Mouse (Mus musculus): Measurements from ENCODE around the gene Tspan4. TPM values are rescaled to one million over a fixed set of nuclear protein-coding genes. Genes with fewer than 3 reads are reported as not detected.
A peak's percentile ranks its signal among the peaks of the same experiment; 100 is the strongest.

The Tspan4 gene
- 32.6 and 34.2 TPM in 2 replicates for polyA plus RNA-seq (2016; fragmentation: Nextera tagmentation; extraction: Ambion mirVana)

- H3K4me1 ChIP-seq = peaks cover 46% of the 10 kb centered on the region
- WGBS = under 1% methylated on average over 87 of the region's 87 CpGs
Observed at GRCm38 (mm10) chr7:141475011-141475804, at the start of gene Tspan4, which contains the start of gene Polr2l. Gene Tspan4, plus strand, starts transcription at chr7:141475240. Gene Polr2l, minus strand, starts transcription at chr7:141475132.

GRCm38 (mm10) chr7:141426948-141427730 lies 47.9 kb upstream of the Tspan4 start:
- DNase-seq (ENCODE audit: low spot score) = no peak
- peaks cover 23% of the 10 kb centered on the region for H3K36me3 ChIP-seq (replicated peaks)
- WGBS = 83% methylated on average over 12 of the region's 12 CpGs

More at GRCm38 (mm10) chr7:141475011-141475804, at the start of gene Tspan4, which contains the start of gene Polr2l:
- peak within 1 kb of the TSS; percentile 98 for H3K27ac ChIP-seq (replicated peaks)
- H3K36me3 ChIP-seq (replicated peaks) = peaks cover 27% of the 10 kb centered on the region
- H3K27me3 ChIP-seq (replicated peaks; ENCODE audit: low read depth, poor library complexity, severe bottlenecking) = peaks cover 8% of the 10 kb centered on the region
- no peaks in the 10 kb centered on the region for H3K9me3 ChIP-seq
- DNase-seq (ENCODE audit: low spot score) = peak; percentile 90
- peak within 1 kb of the TSS; percentile 89 for H3K4me3 ChIP-seq

GRCm38 (mm10) chr7:141428701-141429100 lies 46.3 kb upstream of the Tspan4 start:
- Histone ChIP-seq H3K4me3 (peak overlapping the region; percentile 53), H3K9me3 (no peaks in the 10 kb centered on the region), H3K36me3 (replicated peaks) (peaks cover 38% of the 10 kb centered on the region), H3K4me1 (peaks cover 37% of the 10 kb centered on the region), H3K27ac (replicated peaks) (peak overlapping the region; percentile 55), H3K27me3 (replicated peaks; ENCODE audit: low read depth, poor library complexity, severe bottlenecking) (peaks cover 19% of the 10 kb centered on the region)
- DNase-seq (ENCODE audit: low spot score) = no peak
- 50% methylated on average over 5 of the region's 5 CpGs for WGBS

More at GRCm38 (mm10) chr7:141426948-141427730, 47.9 kb upstream of the Tspan4 start:
- peaks cover 19% of the 10 kb centered on the region for H3K27me3 ChIP-seq (replicated peaks; ENCODE audit: low read depth, poor library complexity, severe bottlenecking)
- peaks cover 27% of the 10 kb centered on the region for H3K4me1 ChIP-seq
- H3K27ac ChIP-seq (replicated peaks) = no peak overlapping the region
- H3K4me3 ChIP-seq = no peak overlapping the region
- no peaks in the 10 kb centered on the region for H3K9me3 ChIP-seq

GRCm38 (mm10) chr7:141429310-141429709 lies 45.7 kb upstream of the Tspan4 start, which contains the start of gene Cend1:
Gene Cend1, minus strand, starts transcription at chr7:141429491.
- 3% methylated on average over 19 of the region's 19 CpGs for WGBS
- peak within 1 kb of the TSS; percentile 55 for H3K27ac ChIP-seq (replicated peaks)
- peaks cover 43% of the 10 kb centered on the region for H3K4me1 ChIP-seq
- peaks cover 19% of the 10 kb centered on the region for H3K27me3 ChIP-seq (replicated peaks; ENCODE audit: low read depth, poor library complexity, severe bottlenecking)
- H3K36me3 ChIP-seq (replicated peaks) = peaks cover 41% of the 10 kb centered on the region
- DNase-seq (ENCODE audit: low spot score) = peak; percentile 81
- H3K4me3 ChIP-seq = peak within 1 kb of the TSS; percentile 53
- H3K9me3 ChIP-seq = no peaks in the 10 kb centered on the region

GRCm38 (mm10) chr7:141429840-141430584 lies 45.0 kb upstream of the Tspan4 start:
- H3K27me3 ChIP-seq (replicated peaks; ENCODE audit: low read depth, poor library complexity, severe bottlenecking) = peaks cover 19% of the 10 kb centered on the region
- H3K4me1 ChIP-seq = peaks cover 50% of the 10 kb centered on the region
- peak overlapping the region; percentile 53; the same call in 1 of the 2 replicates for H3K4me3 ChIP-seq
- WGBS = 69% methylated on average over 9 of the region's 9 CpGs
- H3K9me3 ChIP-seq = no peaks in the 10 kb centered on the region
- H3K27ac ChIP-seq (replicated peaks) = no peak overlapping the region
- H3K36me3 ChIP-seq (replicated peaks) = peaks cover 41% of the 10 kb centered on the region
- DNase-seq (ENCODE audit: low spot score) = no peak

GRCm38 (mm10) chr7:141430585-141431240 lies 44.3 kb upstream of the Tspan4 start:
- Histone ChIP-seq H3K27me3 (replicated peaks; ENCODE audit: low read depth, poor library complexity, severe bottlenecking) (peaks cover 19% of the 10 kb centered on the region), H3K27ac (replicated peaks) (no peak overlapping the region), H3K4me3 (peak overlapping the region; percentile 11; the same call in 1 of the 2 replicates), H3K36me3 (replicated peaks) (peaks cover 42% of the 10 kb centered on the region), H3K4me1 (peaks cover 57% of the 10 kb centered on the region), H3K9me3 (no peaks in the 10 kb centered on the region)
- no peak for DNase-seq (ENCODE audit: low spot score)
- 94% methylated on average over 9 of the region's 9 CpGs for WGBS

- no peak overlapping the region for H3K27ac ChIP-seq (replicated peaks)
- WGBS = 95% methylated on average over 19 of the region's 19 CpGs
- no peak overlapping the region for H3K4me3 ChIP-seq
- no peak for DNase-seq (ENCODE audit: low spot score)
- peaks cover 16% of the 10 kb centered on the region for H3K27me3 ChIP-seq (replicated peaks; ENCODE audit: low read depth, poor library complexity, severe bottlenecking)
- peaks cover 47% of the 10 kb centered on the region for H3K36me3 ChIP-seq (replicated peaks)
- H3K9me3 ChIP-seq = no peaks in the 10 kb centered on the region
- H3K4me1 ChIP-seq = peaks cover 65% of the 10 kb centered on the region
Observed at GRCm38 (mm10) chr7:141431434-141432185, 43.4 kb upstream of the Tspan4 start.

GRCm38 (mm10) chr7:141432186-141432611 lies 42.8 kb upstream of the Tspan4 start:
- WGBS = 89% methylated on average over 8 of the region's 8 CpGs
- no peak overlapping the region for H3K27ac ChIP-seq (replicated peaks)

GRCm38 (mm10) chr7:141432741-141433516 lies 42.1 kb upstream of the Tspan4 start:
- no peak for DNase-seq (ENCODE audit: low spot score)
- Histone ChIP-seq H3K4me3 (0 out of 2 replicates have a peak overlapping the region, but pooled peaks have one; percentile 66), H3K4me1 (peaks cover 74% of the 10 kb centered on the region)

More at GRCm38 (mm10) chr7:141432186-141432611, 42.8 kb upstream of the Tspan4 start:
- H3K9me3 ChIP-seq = no peaks in the 10 kb centered on the region
- H3K4me3 ChIP-seq = no peak overlapping the region
- peaks cover 67% of the 10 kb centered on the region for H3K4me1 ChIP-seq
- peaks cover 47% of the 10 kb centered on the region for H3K36me3 ChIP-seq (replicated peaks)
- H3K27me3 ChIP-seq (replicated peaks; ENCODE audit: low read depth, poor library complexity, severe bottlenecking) = peaks cover 10% of the 10 kb centered on the region
- DNase-seq (ENCODE audit: low spot score) = no peak

GRCm38 (mm10) chr7:141433517-141434400 lies 41.3 kb upstream of the Tspan4 start:
- DNase-seq (ENCODE audit: low spot score) = no peak
- H3K36me3 ChIP-seq (replicated peaks) = peaks cover 58% of the 10 kb centered on the region
- 78% methylated on average over 15 of the region's 15 CpGs for WGBS
- no peaks in the 10 kb centered on the region for H3K9me3 ChIP-seq
- peak overlapping the region; percentile 66 for H3K4me3 ChIP-seq
- H3K4me1 ChIP-seq = peaks cover 68% of the 10 kb centered on the region
- H3K27me3 ChIP-seq (replicated peaks; ENCODE audit: low read depth, poor library complexity, severe bottlenecking) = no peaks in the 10 kb centered on the region
- H3K27ac ChIP-seq (replicated peaks) = peak overlapping the region; percentile 81

More at GRCm38 (mm10) chr7:141432741-141433516, 42.1 kb upstream of the Tspan4 start:
- peaks cover 50% of the 10 kb centered on the region for H3K36me3 ChIP-seq (replicated peaks)
- H3K9me3 ChIP-seq = no peaks in the 10 kb centered on the region
- WGBS = 86% methylated on average over 6 of the region's 6 CpGs
- peaks cover 6% of the 10 kb centered on the region for H3K27me3 ChIP-seq (replicated peaks; ENCODE audit: low read depth, poor library complexity, severe bottlenecking)
- H3K27ac ChIP-seq (replicated peaks) = no peak overlapping the region
